Mouse (Mus musculus) frontal cortex, postnatal 10 days (tissue): ENCODE measurements around the gene Trim71.
A peak's percentile ranks its signal among the peaks of the same experiment; 100 is the strongest.
"Not testable (repeated sequence)": the region's sequence is repeated elsewhere in the genome, so short reads cannot be mapped to it uniquely, and the experiment has no call there.

Experiments
- DNase-seq, 2 experiments: peaks; one replicate each; pipeline ENCODE4 v3.0.0; 2022; ENCODE audit warnings: low spot score in 2 of 2, mixed read lengths in 1 of 2

Trim71 gene

DNA sequence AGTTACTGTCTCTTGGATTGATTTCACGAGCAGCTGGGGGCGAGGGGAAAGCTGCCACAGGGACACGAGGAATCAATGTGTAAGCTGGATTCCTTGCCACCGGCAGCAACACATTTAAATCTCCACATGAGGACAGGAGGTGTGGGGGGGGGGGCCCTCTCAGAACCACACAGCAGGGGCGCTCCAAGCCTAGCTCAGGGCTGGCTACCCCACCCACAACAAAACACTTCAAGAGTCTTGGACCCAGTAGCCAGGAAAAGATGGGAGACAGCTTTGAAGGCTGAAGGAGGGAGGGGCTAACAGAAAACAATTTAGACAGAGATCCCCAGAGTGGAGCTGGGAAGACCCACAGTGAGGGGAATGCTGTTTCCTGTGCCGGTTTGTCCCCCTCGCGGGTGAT, 38.3 kb downstream of the Trim71 start:
- no peak for DNase-seq

DNA sequence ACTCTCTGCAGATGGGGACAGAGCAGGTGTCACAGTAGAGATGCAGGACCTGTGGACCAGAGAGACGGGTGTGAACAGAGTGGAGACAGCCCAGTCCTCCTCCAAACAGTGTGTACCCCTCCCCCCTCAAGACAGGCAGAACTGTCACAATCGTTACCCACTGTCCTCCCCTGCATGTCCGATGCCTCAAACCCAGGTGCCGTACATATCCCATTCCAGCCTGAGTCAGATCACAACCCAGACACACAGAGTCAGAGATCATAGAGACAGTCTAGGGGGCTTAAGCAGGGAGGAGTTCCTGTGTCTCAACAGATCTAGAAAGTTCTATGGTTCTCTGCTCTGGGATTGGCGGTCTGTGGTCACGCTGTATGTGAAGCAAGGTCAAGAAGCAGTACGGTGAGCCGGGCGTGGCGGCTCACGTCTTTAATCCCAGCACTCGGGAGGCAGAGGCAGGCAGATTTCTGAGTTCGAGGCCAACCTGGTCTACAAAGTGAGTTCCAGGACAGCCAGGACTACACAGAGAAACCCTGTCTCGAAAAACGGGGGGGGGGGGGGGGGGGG, 39.0 kb downstream of the Trim71 start:
- no peak for DNase-seq

DNA sequence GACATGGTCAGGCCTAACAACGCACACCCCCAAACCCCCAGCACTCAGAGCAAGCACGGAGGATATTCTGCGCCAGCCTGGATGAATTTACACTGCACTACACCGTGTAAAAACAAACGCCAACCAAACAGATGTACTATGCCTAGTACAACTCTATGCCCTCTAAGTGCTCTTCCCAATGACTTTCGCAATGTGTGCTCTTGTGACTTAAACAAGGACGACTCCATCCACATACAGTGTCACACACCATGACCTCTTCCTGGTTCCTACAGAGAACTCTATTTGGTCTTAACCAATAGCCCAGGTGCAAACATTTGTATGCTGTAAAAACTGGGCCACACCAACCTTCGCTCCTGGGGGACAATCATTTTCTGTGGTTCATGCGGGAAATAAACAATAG, 41.7 kb downstream of the Trim71 start:
- no peak for DNase-seq

DNA sequence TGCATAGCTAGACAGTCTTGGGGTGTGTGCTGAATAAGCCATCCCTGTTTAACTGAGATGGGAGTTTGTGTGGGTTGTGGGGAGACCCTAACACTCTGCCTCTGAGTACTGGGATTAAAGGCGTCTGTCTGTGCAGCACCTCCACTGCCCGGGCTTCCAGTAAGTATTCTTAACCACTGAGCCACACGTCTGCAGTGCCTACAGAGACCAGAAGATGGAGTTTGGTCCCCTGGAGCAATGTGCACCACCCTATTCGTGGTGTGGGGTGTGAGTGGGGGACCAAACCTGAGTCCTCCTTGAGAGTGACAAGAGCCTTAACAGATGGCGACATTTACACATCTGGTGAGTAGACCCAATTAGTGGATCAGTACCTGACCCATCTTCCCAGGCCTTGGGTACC, 42.1 kb downstream of the Trim71 start:
- no peak for DNase-seq

DNA sequence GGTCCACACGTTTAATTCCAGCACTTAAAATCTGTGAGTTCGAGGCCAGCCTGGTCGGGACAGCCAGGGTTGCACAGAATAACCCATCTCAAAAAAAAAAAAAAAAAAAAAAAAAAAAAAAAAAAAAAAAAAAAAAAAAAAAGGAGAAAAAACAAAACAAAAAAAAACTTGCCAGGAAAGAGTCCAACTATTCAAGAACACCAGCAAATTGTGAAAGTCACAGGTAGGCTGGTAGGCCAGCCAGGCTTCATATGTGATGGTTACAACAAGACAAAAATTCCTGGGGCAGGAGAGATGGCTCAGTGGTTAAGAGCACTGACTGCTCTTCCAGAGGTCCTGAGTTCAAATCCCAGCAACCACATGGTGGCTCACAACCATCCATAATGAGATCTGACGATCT, 43.6 kb downstream of the Trim71 start:
- not testable (repeated sequence) for DNase-seq

DNA sequence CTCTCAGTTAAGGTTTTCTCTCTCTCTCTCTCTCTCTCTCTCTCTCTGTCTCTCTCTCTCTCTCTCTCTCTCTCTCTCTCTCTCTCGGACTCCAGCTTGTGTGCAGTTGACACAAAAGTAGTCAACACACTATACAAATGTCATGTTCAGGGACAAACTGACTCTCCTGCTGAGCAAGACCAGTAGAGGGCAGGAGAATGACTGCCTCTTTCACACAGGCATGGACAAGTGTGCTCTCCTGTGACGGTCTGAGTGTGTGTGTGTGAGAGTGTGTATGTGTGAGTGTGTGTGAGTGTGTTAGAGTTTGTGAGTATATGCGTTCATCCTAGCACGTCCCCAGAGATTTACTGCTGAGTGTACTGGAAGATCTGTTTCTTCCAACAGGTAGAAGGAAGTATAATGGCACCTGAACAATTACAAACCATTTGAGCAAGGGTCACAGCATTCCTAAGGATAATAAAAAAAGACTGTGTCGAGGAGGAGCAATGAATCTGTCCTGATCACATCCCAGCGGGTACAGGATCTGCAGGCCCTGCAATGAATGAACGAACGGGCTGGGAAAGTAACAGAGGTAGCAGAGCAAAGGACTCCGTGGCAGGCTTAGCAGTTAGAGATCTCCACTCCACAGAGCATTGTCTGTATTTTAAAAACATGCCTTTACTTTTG, 45.2 kb downstream of the Trim71 start:
- DNase-seq: no peak

DNA sequence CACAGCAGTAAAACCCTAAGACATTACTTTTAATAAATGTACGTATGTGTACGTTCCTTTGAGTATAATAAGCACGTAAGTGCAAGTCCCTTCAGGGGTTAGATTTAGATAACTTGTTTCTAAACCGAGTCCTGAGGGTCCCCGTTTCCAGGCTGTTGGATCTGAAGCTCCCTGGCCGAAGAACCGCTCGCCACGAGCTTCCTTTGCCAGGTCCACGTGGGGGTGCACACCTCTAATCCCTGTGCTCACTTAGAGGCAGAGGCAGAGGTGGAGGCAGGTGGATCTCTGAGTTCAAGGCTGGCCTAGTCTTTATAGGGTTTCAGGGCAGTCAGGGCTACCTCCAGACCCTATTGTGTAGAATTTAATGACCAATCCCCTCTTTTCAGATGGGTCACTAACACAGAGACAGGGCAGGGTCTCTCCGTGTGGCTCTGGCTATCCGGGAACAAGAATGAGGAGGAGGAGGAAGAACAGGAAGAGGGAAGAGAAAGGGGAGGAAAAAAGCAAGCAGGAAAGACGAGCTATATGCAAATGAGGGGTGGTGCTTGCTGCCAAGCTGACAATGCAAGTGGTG, 46.2 kb downstream of the Trim71 start:
- no peak for DNase-seq

DNA sequence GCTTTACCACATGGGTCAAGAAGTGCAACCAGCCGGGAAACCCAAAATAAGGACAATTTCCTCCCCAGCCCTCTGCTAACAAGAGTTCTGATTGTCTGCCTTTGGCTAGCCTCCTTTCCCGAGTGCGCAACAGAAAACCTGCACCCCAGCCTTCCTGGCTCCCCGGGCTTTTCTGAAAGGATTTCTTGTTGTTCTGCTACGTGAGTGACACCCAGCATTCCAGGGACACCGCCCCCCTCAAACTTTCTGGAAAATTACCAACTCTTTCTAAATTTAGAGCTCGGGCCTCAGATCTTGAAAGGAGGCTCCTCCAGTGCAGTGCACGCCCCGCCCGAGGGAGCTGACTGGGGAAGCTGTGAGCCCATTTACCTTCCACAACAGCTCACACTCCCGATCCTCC, 48.8 kb downstream of the Trim71 start, which contains the start of gene C130032M10Rik:
Gene C130032M10Rik, plus strand, starts transcription at position 334 of the 400 bp plus-strand sequence.
- no peak for DNase-seq

DNA sequence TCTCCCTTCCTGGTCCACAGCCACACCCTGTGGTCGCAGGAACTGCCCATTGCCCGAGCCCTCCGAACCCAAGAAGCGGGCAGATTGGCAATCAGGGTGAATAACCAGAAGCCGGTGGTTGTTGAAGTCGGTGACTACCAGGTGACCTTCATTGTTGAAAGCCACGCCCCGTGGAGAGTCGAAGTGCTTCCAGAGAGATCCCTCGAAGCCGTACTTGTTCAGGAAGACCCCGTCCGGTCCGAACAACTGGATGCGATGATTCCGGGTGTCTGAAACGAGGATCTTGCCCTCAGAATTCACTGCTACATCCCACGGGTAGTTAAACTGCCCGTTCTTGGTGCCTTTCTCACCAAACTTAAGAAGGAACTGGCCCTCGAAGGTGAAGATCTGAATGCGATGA, 51.3 kb downstream of the Trim71 start:
- no peak for DNase-seq

DNA sequence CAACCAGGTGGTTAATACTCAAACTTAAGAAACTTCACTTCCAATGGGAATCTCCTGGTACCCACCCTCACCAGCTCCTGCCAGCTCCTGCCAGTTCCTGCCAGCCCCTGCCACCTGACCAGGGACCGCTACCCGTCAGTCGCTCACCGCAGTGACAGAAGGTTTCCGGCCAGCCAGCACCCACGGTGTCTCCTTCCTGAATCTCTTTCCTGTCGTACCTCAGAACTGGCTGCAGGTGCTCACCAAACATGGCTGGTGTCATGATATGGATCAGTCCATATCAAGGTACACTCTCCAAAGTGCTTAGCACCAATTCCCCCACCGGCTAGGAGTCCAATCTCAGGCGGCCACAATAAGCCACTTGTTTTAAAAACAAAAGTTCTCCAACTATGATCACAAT, 54.4 kb downstream of the Trim71 start:
- no peak for DNase-seq

DNA sequence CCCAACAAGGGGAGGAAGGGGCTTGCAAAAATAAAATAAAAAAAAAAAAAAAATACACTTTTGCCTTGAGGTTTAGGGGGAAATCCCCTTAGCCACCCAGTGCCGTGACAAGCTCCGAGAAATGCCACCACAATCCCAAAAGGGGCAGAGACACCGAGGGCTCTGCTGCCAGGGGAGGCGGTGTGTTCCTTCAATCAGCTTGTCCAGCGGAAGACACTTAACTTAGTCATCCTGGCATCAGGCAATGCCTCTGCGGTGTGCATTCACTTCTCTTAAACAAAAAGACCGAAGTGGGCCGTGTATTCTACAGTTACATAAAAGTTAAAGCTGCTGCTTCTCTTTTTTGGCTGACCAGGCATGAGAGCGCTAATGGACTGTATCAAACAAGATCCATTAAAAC, 56.7 kb downstream of the Trim71 start:
- no peak for DNase-seq

DNA sequence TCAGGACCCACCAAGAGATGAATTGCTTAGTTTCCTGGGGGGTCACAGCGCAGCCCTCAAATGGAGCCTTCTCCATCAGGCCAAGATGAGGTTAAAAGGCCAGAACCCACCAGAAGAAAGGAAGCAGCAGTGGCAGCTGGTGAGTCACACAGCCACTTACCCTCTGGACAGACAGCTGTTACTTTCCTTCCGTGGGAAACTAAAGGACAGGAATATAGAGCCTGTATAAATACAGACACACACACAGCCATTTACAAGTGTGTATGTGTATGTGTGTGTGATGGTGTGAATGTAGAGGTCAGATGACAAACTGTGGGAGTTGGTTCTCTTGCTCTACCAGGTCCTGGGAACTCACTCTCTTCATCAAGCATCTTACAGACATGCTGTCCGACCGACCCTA, 57.6 kb downstream of the Trim71 start:
- DNase-seq: no peak

DNA sequence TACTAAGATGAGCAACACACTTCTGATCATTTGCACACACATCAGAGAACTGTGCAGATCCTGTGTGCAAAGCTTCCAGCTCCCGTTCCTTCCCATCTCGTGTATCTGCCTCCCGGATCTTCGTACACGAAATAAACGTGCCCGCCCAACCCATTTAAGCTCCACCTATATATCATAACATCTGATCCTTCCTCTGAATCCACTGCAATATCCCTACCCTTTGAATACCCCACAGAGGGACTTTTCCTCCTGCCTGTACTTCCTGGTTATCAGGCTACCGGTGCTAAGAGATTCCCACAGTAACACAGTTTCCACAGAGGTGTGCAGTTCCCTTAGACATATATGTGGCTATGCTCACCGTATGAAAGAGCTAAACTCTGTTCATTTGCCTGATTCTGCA, 59.4 kb downstream of the Trim71 start, which contains the start of gene Ccr4:
Gene Ccr4, minus strand, starts transcription at position 101 of the 400 bp plus-strand sequence.
- DNase-seq: no peak

DNA sequence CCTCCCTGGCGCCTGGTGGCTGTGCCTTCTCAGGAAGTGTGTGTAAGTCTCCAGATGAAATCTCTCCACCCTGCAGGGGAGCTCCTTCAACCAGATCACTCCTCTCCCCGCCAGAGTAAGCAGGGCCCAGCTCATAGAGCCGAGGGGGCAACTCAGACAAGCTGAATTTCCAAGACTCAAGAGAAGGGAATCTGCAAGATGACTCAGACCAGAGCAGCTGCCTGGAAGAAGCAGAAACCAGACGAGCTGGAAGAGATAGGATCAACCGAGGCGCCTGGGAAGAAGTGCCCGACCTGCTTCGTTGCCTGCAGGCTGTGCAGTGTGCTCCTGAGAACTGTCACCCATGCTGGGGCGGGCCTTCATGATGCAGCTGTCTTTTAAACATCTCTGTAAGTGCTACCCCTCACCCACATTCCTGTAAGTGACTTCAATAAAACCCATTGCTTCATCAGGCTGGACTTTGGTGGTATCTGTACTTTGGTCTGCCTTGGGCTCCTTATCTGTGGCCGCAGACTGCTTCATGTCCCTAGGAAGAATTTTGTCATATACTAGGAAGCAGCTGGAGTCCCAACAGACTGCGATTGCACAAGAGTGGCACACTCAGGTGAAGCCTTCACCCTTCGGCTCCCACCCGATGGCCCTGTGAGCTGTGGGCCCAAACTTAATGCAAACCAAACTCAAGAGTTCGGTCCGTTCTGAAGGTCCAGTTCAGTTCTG, 61.3 kb downstream of the Trim71 start:
- DNase-seq: no peak

DNA sequence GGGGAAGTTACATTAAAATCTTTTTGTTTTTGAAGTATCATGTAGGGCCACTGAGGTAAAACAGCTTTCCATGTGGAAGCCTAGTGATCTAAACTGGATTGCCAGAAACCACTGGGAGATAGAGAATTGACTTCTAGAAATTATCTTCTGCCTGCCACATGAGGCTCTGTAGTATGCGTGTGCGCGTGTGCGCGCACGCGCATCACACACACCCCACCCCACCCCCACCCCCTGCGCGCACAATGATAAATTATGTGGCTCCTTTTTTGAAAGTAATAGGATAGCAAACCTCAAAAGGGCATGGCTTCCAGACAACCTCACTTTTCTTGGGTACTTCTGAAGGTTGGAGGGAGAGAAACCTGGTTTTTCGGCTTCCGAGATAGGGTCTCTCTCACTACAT, 62.3 kb downstream of the Trim71 start:
- no peak for DNase-seq

DNA sequence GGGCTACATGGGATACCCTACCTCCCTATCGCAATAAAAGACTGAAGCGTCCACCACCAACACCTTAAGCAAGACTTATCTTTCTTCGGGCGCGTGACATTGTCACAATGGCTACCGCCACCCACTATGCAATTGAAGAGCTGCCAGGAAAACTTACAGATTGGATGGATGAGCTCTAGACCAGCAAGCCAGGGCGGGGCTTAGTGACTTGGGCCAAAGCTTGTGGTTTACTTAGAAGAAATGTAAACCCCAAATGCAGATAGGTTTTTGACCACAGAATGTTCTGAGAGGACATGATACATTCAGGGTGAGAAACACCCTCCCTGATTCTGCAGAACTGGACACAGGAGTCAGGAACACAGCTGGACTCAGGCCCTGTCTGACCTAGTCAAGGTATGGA, 63.1 kb downstream of the Trim71 start:
- no peak for DNase-seq

DNA sequence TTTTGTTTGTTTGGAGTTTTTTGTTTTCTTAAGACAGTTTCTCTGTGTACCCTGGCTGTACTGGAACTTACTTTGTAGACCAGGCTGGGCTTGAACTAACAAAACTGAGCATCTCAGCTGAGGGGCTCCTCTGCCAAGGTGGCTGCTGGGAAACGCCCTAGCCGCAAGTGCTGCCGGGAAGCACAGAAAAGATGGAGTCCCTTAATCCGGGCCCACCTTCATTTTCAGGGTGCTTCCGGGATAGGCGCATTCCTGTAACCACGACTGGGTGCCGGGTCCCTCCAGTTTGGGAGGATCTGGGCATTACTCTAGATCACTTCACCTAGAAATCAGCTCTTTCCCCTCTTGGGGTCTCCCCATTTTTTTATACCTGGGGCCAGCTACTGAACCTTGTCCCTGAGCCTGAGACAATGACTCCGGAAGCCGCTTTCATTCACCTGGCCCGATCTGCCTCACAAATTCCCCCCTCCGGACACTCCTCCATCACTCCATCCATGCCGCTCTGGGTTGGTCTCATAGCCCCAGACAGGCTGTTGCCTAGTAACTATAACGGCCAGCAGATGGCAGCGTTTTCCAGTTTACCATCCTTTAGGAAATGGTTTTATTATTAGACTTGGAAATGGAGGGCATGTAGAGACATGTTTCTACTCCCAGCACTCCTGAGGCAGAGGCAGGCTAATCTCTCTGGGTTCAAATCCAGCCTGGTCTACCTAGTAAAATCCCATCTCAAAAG, 64.2 kb downstream of the Trim71 start:
- DNase-seq: peak in 1 of 2 experiments; percentile 34

DNA sequence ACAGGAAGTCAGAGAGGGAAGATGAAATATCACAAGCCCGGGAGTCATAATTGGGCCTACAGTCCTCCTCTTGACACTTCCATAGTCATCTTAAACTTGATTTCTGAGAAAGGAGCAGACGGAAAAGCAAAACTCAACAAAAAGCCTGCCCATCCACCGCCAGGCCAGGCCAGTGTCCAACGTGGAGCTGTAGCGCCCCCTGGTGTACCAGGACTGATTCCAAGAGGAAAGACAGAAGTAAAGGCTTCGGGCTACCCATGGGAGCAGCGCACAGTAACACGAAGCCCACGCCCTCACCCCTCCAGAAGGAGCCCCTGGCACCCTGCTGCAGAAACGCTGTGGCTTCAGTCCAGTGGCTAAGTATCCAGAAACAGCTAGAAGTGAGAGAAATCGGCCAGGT, 66.0 kb downstream of the Trim71 start:
- peak; percentile 50 to 69 for DNase-seq

DNA sequence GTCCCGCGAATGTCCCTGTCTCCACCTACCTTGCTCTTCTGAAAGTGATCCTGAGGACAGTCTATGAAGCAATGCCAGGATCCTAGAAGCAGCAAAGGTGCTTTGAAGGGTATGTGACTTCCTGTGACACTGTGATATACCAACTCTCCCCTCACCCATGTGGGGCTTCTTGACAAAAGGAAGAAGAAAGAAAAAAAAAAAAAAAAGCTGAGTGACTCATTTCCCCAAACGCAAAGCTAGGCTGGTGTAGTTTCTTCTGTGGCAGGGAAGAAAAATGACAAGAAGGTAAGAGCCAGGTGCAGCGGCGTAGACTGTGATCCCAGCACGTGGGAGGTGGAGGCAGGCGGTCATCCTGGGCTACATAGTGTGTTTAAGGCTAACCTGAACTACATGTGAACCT, 67.7 kb downstream of the Trim71 start:
- no peak for DNase-seq

DNA sequence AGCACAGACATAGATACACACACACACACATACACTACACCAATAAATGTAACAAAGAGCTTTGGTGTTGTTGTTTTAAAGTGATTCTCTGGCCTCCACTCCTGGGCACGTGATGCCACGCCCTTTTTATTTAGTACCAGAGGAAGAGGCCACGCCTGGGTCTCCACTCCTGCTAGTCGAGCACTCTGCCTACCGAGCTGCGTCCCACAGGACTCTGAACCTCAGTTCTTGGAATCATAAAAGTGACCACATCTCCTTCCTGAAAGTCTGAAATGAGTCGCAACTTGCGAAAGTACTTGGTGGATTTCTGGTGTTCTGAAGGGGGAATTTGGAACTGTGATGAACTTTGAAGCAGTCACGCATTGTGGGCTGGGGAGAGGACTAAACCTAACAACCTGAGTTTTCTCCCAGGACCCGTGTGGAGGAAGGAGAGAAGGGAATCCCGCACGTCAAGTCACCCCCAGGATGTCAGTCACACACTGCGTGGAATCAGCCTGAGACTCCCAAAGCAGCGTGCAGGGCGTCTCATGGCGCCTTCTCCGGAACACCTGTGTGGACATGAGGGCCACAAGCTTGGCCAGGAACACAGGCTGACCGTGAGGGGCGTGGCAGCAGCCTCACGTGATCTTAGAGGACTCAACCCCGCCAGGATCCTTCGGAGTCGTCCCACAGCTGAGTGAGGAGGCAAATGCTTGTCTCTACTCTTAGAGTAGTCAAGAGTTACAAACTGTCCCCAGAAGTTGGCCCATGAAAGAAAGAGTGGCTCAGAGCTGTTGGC, 76.5 kb downstream of the Trim71 start:
- DNase-seq: no peak

DNA sequence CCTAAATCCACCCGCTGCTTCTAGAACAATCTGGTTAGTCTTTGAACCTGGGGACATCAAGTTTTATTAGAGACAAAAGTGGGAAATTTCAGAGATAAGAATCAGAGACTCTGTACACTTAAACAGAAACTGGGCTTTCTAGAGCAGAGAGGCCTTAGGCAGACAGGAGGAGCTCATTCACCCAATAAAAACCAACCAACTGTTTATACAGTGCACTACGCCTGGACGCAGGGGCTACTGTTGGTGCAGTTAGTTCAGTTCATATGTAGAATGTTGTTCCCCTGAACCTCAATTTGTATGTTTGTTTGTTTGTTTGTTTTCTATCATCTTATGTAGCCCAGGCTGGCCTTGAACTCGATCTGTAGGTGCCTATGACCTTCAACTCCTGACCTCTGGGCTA, 77.4 kb downstream of the Trim71 start:
- DNase-seq: no peak
